Mouse (Mus musculus) lung, embryonic 14.5 days (tissue): ENCODE data around the gene Grb7. TPM values are rescaled to one million over a fixed set of nuclear protein-coding genes. Genes with fewer than 3 reads are reported as not detected.

Source experiments
- ATAC-seq: fragments of 200-750 bp; cut with Nextera tagmentation; 2 replicates; pipeline ENCODE4 v1.8.0; 2017; ENCODE audit warnings: mild to moderate bottlenecking, moderate TSS enrichment, moderate library complexity; ENCODE audit not compliant: insufficient read depth
- DNase-seq: peaks from one replicate; pipeline ENCODE4 v3.0.0-alpha.2; 2015
- H3K27ac ChIP-seq: fragments of 300-500 bp; sonication (generic); 2 replicates; pipeline ENCODE4 v1.5.1; 2014; ENCODE audit warnings: low read depth, mild to moderate bottlenecking, moderate library complexity
- H3K27me3 ChIP-seq: fragments of 300-500 bp; sonication (generic); 2 replicates; pipeline ENCODE4 v1.6.1; 2014; ENCODE audit warnings: low read length, control low read depth; ENCODE audit not compliant: insufficient read depth
- H3K36me3 ChIP-seq: fragments of 300-500 bp; sonication (generic); 2 replicates; pipeline ENCODE4 v1.6.1; 2014; ENCODE audit warnings: control low read depth; ENCODE audit not compliant: insufficient read depth
- H3K4me1 ChIP-seq: fragments of 300-500 bp; sonication (generic); 2 replicates; pipeline ENCODE4 v1.6.1; 2014; ENCODE audit warnings: antibody characterized with exemption, control low read depth; ENCODE audit not compliant: insufficient read depth
- H3K4me2 ChIP-seq: fragments of 300-500 bp; sonication (generic); 2 replicates; pipeline ENCODE4 v1.6.1; 2014; ENCODE audit warnings: mild to moderate bottlenecking
- H3K4me3 ChIP-seq: fragments of 300-500 bp; sonication (generic); 2 replicates; pipeline ENCODE4 v1.5.1; 2014; ENCODE audit warnings: low read depth, low read length
- H3K9ac ChIP-seq: fragments of 300-500 bp; sonication (generic); 2 replicates; pipeline ENCODE4 v1.6.1; 2014
- H3K9me3 ChIP-seq: fragments of 300-500 bp; sonication (generic); 2 replicates; pipeline ENCODE4 v1.6.1; 2016; ENCODE audit warnings: low read depth, low read length, control low read depth
- CTCF ChIP-seq: IDR thresholded peaks from 2 replicates; pipeline ENCODE4 v1.5.1; 2016; ENCODE audit warnings: antibody characterized with exemption, low read depth
- WGBS: fragments of 180-500 bp; shearing (Covaris S2); extraction: QIAGEN DNeasy Blood & Tissue Kit; methylation state at CpG from one replicate; pipeline ENCODE4 v1.1.7; 2014; 5-methylcytosine and 5-hydroxymethylcytosine counted together
- polyA plus RNA-seq: library from polyadenylated mRNA; unstranded; fragments of >200 nt; fragmentation: Nextera tagmentation; extraction: Ambion mirVana; gene quantifications from 2 replicates; pipeline ENCODE4 v1.2.1, GENCODE M21; 2014

The Grb7 gene
- polyA plus RNA-seq, 1 experiment from 2014 or later = 43.0 TPM

DNA sequence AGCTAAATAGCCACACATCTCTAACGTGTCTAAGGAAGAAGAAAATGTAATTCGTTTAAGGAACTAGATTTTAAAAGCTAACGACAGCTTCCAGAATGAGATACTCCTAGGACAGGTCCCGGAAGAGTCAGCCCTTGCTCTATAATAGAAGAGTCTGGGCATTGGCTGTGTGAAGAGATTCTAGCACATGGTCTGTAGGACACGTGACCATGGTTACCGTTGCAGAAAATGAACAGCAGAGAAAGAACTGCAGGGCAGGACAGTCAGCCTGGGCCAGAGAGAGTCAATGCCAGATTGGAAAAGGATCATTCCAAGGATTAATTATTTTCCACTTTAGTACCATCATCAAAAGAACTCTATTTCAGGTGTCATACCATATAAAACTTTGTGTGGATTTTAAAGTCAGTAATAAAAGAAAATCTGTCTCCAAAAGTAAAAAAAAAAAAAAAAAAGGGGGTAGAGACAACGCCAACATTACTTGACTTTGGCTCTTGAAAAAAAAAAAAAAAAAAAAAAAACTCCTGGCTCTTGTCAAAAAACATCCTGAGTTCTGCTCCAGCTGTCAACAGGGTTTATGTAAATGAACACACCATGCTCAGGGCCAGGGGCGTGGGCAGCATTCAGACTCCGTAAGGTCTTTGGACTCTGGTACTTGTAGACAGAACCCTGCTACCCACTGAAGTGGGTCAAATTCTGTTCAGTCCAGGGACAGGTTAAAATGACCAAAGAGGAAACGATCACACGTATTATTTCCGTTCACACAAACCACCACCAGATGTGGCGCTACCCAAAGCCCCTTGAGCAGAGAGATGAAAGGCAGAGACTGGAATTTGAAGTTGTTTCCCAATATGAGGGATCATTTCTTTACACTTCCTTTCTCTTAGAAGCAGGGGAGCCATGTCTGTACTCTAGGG lies 33.1 kb downstream of the Grb7 start:
- no peaks in the 10 kb centered on the region for H3K36me3 ChIP-seq
- H3K9ac ChIP-seq = no peak overlapping the region
- WGBS = 78% methylated on average over 13 of the region's 13 CpGs
- DNase-seq (no peak), ATAC-seq (no peak)
- no peak overlapping the region for H3K4me3 ChIP-seq
- H3K27me3 ChIP-seq = no peaks in the 10 kb centered on the region
- no peak overlapping the region for H3K4me2 ChIP-seq
- no peak overlapping the region for H3K27ac ChIP-seq
- H3K4me1 ChIP-seq = no peaks in the 10 kb centered on the region
- TF ChIP-seq CTCF = no peak
- H3K9me3 ChIP-seq = no peaks in the 10 kb centered on the region

DNA sequence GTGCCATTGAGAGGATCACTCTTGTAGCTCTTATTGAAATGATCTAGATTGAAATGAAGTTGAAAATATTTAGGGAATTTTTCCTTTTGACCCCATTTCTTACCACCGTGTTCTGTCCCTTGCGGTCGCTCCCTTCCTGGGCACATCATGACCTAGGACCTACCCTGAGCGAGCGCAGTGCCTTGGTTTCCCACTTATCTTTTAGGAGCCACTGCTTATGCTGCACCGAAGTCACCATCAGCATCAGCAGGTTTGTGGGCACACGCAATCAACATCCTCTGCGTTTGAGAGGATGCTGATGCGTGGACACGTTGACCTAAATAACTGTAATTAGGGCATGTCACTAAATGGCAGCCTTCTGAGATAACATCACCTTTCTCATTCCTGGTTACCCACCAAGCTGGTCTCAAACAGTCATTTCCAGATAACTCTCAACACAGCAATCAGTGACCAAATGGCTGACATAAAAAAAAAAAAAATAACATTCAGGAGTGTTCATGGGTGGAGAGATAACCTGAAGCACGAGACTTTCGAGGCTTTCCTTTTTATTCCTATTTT lies 33.8 kb downstream of the Grb7 start:
- 83% methylated on average over 12 of the region's 12 CpGs for WGBS
- H3K4me3 ChIP-seq = no peak overlapping the region
- no peaks in the 10 kb centered on the region for H3K27me3 ChIP-seq
- no peak overlapping the region for H3K27ac ChIP-seq
- no peaks in the 10 kb centered on the region for H3K4me1 ChIP-seq
- H3K9ac ChIP-seq = no peak overlapping the region
- H3K4me2 ChIP-seq = no peak overlapping the region
- H3K9me3 ChIP-seq = no peaks in the 10 kb centered on the region
- DNase-seq = no peak
- TF ChIP-seq CTCF = no peak
- ATAC-seq = no peak
- H3K36me3 ChIP-seq = no peaks in the 10 kb centered on the region

DNA sequence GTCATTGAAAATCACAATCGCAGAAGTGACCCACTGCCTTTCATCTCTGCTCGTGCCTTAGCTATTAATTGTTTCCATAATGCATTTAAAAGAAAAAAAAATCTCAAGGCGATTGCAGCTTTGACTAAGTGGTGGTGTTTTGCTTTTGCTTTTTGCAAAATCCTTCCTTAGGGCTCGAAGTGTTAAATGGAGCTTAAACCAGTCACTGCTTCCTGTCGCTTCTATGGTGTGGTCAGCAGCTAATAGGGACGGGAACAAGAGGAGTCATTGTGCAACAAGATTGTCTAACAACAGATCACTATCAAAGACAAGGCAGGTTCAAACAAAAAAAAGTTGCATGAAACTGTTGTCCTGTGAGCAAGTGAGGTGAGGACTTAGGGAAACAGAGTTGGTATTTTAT lies 35.0 kb downstream of the Grb7 start:
- Histone ChIP-seq H3K36me3 (no peaks in the 10 kb centered on the region), H3K9me3 (no peaks in the 10 kb centered on the region), H3K9ac (no peak overlapping the region), H3K27ac (no peak overlapping the region), H3K4me2 (no peak overlapping the region), H3K27me3 (no peaks in the 10 kb centered on the region), H3K4me3 (no peak overlapping the region), H3K4me1 (no peaks in the 10 kb centered on the region)
- ATAC-seq (no peak), DNase-seq (no peak)
- WGBS = 57% methylated on average over 6 of the region's 6 CpGs
- TF ChIP-seq CTCF = no peak

DNA sequence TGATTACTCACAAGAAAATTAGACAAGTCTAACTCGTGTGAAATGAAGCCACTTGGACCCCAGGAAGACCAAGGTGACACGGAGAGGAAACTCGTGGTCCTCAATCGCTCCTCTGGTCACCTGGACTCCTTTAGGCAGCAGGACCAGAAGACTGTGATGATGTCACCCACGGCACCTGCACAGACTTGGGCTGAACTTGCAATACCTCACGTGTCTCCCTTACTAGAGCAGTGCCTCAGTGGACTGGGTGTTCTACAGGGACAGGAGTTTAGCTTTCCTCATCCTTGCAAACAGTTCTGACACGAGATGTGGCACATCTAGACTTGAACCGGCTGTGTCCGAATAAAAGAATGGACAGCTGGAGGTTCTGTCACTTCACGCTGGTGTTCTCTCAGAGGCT lies 35.9 kb downstream of the Grb7 start:
- no peak for ATAC-seq
- 76% methylated on average over 10 of the region's 10 CpGs for WGBS
- no peak for TF ChIP-seq CTCF
- Histone ChIP-seq H3K27me3 (no peaks in the 10 kb centered on the region), H3K27ac (no peak overlapping the region), H3K4me1 (no peaks in the 10 kb centered on the region), H3K9ac (no peak overlapping the region), H3K9me3 (no peaks in the 10 kb centered on the region), H3K36me3 (no peaks in the 10 kb centered on the region), H3K4me3 (no peak overlapping the region), H3K4me2 (no peak overlapping the region)
- no peak for DNase-seq

DNA sequence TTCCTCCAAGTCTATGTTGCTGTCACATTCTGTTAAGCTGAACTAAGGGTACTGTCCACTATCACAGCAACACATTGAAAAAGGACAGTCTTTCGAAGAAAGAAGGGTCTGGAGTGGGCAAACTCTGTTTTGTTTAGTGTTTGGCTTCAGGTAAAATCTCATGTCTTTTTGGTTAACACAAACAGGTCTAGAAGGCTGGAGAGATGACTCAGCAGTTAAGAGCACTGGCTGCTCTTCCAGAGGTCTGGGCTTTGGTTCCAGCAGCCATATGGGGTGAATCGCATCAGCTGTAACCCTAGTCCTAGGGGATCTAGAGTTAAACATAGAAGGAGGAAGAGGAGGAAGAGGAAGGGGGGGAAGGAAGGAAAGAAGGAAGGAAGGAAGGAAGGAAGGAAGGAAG lies 39.6 kb downstream of the Grb7 start:
- Histone ChIP-seq H3K36me3 (no peaks in the 10 kb centered on the region), H3K4me1 (no peaks in the 10 kb centered on the region), H3K4me2 (no peak overlapping the region), H3K27me3 (no peaks in the 10 kb centered on the region), H3K9ac (no peak overlapping the region), H3K9me3 (no peaks in the 10 kb centered on the region), H3K4me3 (no peak overlapping the region), H3K27ac (no peak overlapping the region)
- 91% methylated on average over 2 of the region's 2 CpGs for WGBS
- ATAC-seq (no peak), DNase-seq (no peak)
- TF ChIP-seq CTCF = no peak

DNA sequence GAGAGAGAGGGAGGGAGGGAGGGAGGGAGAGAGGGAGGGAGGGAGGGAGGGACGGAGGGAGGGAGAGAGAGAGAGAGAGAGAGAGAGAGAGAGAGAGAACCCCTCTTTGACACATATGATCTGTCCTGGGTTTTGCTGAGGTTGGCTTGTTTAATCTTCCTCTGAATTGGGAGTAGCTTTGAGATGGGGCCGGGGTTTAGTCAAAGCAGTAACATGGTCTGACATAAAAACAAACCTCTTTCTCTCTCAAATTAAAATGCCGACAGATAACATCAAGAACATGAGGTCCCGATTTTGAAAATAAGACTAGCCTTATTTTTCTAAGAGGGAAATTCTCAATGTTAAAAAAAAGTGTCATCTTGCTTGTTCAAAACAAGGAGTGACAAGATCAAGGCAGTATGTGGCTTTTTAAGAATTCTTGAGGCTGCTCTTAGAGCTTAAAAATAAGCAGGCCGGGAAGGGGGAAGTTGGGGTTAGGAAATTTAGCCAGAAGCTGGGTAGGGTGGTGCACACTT lies 41.4 kb downstream of the Grb7 start:
- ATAC-seq = no peak
- no peaks in the 10 kb centered on the region for H3K27me3 ChIP-seq
- H3K27ac ChIP-seq = no peak overlapping the region
- WGBS = 63% methylated on average over 5 of the region's 5 CpGs
- no peaks in the 10 kb centered on the region for H3K9me3 ChIP-seq
- no peak for TF ChIP-seq CTCF
- no peaks in the 10 kb centered on the region for H3K4me1 ChIP-seq
- DNase-seq = no peak
- H3K9ac ChIP-seq = no peak overlapping the region
- no peaks in the 10 kb centered on the region for H3K36me3 ChIP-seq
- no peak overlapping the region for H3K4me2 ChIP-seq
- H3K4me3 ChIP-seq = no peak overlapping the region

DNA sequence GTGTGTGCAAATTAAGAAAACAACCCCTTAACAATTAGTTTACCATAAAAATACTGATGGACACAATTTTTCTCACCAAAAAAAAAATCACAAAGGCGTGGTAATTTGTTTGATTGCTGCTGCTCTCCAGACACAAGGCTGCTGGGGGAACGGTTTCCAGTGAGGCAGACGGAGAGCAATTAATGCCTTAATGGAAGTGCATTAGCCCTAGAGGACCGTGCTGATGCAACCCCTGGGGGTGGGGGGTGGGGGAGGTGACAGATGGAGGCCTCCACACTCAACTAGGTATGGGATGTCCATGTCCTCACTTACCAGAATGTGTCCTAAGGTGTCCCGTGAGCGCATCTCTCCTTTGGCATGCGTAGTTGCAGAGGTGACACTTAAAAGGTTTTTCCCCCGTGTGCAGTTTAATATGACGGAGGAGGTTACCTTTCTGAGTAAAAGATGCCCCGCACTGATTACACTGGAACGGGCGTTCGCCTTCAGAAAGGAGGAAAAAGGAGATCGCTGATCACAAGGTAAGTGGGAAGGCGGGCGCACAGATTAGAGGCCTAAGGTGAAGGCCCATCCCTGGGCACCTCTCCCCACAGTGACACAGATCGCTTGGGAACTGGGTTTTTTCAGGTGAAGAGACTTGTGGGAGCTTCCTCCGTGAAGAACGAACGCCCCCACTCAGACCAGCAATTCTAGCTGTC lies 42.5 kb downstream of the Grb7 start:
- ATAC-seq = no peak
- TF ChIP-seq CTCF = no peak

More for the DNA sequence above, 42.5 kb downstream of the Grb7 start:
- Histone ChIP-seq H3K36me3 (no peaks in the 10 kb centered on the region), H3K27ac (no peak overlapping the region), H3K4me3 (no peak overlapping the region), H3K4me1 (no peaks in the 10 kb centered on the region), H3K4me2 (no peak overlapping the region), H3K27me3 (no peaks in the 10 kb centered on the region), H3K9ac (no peak overlapping the region), H3K9me3 (no peaks in the 10 kb centered on the region)
- DNase-seq = no peak
- WGBS = 67% methylated on average over 20 of the region's 20 CpGs
